Mouse (Mus musculus): Measurements from ENCODE around the gene Gclc.

Gene Gclc

DNA sequence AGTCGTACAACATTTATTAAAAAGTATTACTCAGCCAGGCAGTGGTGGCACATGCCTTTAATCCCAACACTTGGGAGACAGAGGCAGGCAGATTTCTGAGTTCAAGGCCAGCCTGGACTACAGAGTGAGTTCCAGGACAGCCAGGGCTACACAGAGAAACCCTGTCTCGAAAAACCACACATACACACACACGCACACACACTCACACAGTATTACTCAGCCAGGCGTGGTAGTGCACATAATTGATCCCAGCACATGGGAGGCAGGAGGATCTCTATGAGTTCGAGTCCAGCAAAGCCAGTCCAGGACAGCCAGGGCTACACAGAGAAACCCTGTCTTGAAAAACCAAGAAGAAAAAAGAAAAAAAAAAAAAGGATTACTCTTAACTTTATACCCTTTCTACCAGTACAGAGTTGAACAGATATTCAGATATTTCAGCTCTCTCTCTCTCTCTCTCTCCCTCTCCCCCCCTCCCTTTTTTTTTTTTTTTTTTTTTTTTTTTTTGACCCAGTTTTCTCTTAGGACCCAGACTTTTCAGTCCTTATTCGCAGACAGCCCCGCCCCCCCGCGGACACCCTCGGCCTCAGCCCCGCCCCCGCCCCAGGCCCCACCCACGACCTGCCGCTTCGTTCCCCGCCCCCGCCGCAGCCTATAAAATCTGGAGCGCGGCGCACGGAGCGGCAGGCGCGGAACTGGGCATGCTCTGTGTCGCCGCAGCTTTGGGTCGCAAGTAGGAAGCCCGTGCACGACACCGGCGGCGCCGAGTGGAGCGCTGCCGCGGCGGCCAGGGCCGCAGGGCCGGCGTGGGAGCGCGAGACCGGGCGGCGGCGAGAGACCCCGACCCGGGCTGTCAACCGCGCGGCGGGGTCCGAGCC is at the start of gene Gclc:
TSS of gene Gclc (plus strand) at position 683 of the 875 bp plus-strand sequence.
- DNase-seq (ENCODE audit: low read depth), result peak; percentile 91

DNA sequence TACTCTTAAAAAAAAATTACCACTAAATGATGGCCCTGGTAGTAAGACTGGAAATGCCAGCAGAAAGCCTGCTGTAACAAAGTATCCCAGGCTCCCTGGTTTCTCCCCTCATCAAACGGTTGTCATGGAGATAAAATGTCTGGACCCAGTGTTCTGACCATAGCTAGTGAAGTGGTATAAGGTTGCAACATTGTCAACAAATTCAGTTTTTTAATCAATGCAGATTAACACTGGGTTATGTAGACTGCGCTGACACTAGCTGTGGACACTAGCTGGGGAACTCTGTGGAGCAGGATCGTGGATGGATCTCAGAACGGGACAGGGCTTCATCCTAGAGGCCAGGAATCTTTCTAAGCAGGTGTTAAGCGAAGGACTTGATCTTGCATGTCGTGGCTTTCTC is 47.8 kb upstream of the Gclc start:
- no peak for DNase-seq (ENCODE audit: low read depth)

DNA sequence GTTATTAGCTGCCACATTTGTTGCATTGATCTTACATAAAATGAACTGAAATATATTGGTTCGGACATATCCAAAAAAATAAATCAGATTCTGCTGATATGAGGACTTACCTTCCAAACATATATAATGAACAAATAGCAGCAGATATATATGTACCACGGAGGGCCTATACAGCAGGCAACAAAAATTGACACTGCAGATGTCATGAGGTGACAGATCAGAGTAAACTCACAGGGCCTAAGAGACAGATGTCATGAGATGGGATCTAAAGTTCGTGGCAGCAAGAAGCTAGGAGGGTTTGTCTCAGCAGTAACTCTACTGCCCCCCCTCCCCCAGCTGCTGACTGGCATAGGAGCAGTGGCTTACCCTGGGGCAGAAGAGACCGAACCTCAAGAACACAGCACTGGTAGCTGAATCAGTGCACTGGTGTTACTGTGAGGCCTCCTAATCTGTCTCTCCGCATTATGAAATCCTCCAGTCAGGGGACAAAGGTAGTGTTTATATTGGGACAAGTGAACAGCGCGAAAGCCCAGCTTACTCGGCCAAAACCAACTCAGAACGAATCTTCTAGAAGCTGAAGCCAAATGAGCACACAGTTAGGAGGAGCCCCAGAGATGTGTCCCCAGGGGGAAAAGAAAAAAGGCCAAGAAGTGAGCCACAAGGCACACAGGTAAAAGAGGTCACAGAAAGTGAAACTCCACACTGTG is 46.7 kb upstream of the Gclc start:
- no peak for DNase-seq (ENCODE audit: low read depth)

DNA sequence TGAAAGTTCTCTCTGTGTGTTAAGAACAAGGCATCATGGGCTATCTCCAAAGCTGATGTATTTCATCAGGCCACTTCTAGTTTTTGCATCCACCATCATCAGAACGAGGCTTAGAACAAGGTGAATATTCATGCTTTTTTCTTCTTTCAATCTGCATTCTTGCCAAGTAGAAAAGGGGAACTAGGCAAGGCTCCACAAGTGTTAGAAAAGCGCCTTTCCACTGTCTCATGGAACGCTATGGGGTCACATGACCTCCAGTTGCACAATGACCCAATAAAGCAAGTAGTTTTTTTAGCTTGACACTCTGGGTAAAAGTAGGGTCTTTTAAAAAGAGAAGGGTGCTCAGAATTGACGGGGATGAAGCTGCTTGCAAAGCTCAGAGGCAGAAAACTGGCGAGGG is 45.4 kb upstream of the Gclc start:
- DNase-seq (ENCODE audit: low read depth), result no peak

DNA sequence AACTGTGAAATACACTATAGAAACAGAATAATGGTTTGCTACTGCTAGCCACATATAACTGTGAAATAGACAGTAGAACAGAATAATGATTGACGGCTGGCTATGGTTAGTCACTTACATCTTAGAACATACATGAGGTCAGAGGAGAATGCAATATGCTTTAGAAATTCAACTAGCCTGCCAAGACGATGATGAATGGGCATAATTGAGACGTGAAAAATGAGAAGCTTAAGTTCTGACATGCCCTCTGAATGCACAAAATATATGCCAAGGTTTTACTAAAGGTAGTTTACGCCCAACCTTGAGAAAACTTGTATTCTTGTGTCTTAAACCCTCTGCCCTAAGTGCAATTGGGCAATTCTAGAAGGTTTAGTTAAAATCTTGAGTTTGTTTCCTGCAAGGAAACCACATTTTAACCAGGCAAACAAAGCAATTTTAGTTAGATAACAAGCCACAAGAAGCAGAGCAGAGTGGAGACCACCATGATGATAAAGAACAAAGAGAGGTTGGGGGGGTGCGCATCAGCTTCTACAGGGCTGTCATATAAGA is 43.2 kb upstream of the Gclc start:
- DNase-seq (ENCODE audit: low read depth), result peak; percentile 28

DNA sequence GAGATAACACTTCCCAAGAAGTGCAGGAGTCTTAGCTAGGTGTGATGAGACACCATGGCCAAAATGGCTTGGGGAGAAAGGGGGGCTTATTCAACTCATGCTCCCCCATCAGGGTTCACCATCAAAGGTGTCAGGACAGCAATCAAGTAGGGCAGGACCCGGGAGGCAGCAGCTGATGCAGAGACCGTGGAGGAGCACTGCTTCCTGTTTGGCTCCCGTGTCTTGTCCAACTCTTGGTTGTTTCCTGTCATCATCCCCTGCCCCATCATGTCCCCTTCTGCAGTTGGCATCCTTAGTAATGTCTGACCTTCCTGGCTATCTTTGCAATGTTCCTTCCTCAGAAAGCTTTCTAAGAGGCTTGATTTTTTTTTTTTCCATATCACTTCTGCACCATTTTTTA is 41.5 kb upstream of the Gclc start:
- no peak for DNase-seq (ENCODE audit: low read depth)

DNA sequence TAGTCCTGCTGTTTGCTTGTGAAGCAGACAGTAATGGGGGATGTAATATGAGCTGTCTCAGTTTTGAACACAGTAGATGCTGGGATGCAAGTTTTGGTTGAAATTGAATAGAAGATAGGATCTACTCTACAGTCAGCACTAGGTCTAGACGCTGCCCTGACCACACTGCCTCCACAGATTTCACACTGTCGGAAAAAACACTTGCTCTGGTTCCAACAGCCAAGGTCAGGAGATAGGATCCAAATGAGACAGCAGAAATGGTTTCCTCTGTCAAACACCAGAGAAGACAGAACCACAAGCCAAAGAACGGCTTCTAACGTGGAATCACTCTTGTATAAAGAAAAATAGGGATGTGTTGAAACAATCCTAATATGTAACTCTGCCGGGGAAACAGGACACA is 41.0 kb upstream of the Gclc start:
- DNase-seq (ENCODE audit: low read depth), result no peak

DNA sequence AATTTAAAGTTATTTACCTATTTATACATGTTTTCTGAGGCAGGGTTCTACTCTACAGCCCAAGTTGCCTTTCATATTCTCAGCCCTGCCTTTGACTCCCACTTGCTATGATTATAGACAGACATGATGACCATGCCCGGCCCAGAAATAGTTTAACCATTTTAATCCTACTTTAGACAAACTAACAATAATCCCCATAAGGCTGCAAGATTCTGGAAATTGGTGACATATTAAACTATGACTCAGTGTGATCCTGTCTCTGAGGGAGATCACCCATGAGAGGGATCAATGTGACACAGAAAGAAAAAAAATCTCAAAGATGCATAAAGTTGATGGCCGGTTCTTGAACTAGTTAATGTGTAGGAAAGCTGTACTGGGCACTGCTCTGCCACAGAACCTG is 39.1 kb upstream of the Gclc start:
- no peak for DNase-seq (ENCODE audit: low read depth)

DNA sequence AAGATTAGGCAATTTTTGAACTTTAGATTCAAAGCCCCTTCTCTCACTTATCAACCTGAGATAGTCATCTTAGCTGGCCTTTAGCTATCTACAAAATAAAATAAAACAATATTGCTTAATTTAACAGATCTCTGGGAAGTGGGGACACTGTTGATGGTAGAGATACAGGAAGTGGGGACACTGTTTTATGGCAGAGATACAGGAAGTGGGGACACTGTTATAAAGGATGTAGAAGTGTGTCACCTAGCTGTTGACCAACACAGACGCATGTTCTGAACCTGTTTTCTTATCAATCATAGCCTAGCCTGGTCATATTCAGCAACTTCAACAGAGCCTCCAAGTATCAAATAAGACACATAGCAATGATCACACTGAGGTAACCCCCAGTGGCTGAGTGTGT is 38.3 kb upstream of the Gclc start:
- DNase-seq (ENCODE audit: low read depth), result no peak

DNA sequence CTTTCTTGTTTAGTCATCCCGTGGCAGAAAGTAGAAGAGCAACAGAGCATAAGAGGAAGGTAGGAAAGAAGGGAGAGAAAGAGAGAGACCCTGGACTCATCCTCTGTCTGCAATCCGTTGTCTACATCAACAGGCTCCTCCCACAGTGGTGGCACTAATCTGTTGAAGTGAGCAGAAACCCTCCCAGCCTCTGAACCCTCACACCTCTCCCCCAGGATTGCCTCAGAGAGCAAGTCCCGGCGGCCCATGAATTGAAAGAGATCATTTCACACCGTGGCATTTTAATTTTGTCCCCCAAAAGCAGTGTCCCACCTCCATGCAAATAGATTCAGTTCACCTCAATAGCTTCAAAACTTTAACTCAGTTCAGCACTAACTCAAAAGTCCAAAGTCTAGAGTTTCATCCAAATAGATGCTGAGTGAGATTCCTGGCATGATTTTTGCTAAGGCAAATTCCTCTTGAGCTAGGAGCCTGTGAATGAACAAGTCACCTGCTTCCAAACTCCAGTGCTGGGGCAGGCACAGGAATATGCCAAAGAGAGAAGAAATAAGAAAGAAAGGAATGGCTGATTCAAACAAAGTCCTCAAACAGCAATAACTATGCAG is 36.4 kb upstream of the Gclc start:
- DNase-seq (ENCODE audit: low read depth), result no peak

DNA sequence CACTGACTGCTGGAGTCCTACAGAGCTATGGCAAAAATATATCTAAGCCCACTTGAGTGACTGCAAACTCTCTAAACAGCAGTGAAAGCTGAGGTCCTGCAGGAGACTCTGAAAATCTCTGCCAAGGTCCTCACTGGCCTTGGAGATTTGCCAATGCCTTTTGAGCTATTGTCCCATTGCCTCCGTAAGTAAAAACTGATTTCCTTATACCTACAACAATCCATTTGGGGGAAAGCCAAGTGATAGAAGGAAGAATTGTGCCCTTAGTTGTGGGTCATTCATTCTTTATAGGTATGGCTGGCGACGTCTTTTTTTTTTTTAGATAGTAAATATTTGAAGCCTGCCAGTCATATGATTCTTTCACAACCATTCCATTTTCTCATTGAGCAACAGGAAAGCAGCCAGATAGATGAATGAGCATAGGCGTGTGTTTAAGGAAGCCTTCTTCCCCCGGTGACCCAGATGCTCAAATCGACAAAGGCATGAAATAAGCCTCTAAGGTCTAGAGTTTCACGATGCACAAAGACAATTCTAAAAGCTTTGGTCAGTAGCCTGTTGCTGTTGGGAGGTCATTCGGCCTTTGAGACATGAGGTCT is 35.4 kb upstream of the Gclc start:
- no peak for DNase-seq (ENCODE audit: low read depth)

DNA sequence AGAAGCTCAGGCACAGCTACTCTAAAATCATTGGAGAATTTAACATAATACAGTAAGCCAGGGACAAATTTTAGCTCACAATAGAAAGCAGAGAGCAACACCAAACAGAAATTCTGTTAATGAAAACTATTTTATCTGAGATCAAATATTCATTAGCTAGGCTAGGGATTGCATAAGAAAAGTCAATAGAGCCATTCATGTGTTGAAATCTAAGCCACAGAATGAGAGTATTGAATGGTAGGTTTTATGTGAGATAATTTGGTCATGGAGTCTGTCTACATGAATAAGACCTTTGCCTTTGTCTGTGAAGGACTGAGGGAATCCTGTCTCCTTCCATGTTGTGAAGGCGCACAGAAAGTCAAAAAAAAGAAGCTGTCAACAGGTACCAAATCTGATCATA is 34.7 kb upstream of the Gclc start:
- no peak for DNase-seq (ENCODE audit: low read depth)

DNA sequence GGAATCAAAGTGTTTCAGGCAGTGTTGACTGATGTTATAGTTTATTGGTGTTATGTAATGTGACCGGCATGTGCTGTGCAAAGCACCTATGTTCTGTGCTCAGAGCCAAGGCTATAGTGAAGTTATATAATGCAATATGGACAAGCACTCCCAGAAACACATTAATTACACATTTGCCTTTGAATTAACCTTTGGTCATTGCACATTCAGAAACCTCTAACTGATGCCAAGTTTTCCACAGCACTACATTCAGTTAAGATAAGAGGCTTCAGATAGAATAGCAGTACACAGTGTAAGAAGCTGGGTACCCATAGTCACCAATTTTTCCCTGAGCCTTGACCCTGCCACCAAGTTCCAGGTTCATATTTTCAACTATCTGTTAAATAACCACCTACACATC is 32.0 kb upstream of the Gclc start:
- DNase-seq (ENCODE audit: low read depth), result no peak

DNA sequence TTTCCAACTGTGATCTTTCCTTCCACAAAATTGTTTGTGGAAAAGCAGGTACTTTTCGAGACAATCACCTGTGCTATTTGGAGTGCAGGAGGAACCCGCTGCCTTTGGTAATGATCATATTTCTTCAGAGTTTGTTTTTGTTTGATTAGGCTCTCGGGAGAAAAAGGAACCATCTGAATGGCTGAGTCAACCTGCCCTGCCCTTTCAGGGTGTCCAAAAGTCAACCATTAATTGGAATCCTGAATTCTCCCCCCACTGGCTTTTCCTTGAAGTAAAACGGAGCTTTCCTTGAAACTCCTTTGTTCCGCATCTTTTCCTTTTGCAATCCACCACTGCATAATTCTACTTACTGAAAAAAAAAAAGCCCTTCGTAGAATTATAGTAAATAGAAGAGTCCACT is 30.1 kb upstream of the Gclc start:
- no peak for DNase-seq (ENCODE audit: low read depth)

DNA sequence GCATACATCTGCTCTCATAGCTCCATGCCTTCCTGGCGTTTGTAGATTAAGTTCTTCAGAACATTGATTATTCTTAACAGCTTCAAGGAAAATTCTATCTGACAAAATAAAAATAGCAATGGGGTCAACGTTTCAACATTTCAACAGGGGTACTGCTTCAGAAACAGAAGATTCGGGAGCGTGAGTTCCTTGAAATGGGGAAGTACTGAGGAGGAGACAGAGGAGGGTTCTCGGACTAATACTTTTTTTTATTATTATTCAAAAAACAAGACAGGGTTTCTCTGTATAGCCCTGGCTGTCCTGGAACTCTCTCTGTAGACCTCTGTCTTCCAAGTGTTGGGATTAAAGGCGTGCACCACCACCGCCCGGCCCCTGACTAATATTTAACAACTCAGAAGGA is 28.9 kb upstream of the Gclc start:
- DNase-seq (ENCODE audit: low read depth), result no peak

DNA sequence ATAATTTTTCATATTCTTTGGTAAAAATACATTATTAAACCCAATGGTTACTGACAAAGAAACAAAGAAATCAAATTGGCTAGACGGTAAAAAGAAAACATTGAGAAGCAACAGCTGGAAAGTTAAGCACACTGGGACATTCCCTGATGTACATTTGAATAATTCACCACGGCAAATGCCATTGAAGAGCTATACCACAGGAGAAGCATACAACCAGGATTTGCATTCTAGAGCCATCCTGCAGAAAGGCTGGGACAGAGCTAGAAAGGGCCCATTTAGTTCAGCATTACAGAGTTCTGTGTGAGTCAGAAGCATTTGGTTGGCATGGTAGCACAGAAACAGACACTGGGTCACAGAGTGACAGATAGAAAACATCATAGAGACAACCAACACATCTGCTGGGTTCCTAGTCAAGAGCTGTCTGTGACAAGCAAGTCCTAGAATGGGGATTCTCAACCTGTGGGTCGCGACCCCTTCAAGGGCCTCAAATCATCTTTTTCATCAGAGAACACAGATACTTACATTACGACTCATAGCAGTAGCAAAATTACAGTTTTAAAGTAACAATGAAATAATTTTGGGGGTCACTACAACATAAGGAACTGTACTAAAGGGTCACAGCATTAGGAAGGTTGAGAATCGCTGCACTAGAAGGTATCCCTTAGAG is 28.2 kb upstream of the Gclc start:
- no peak for DNase-seq (ENCODE audit: low read depth)

DNA sequence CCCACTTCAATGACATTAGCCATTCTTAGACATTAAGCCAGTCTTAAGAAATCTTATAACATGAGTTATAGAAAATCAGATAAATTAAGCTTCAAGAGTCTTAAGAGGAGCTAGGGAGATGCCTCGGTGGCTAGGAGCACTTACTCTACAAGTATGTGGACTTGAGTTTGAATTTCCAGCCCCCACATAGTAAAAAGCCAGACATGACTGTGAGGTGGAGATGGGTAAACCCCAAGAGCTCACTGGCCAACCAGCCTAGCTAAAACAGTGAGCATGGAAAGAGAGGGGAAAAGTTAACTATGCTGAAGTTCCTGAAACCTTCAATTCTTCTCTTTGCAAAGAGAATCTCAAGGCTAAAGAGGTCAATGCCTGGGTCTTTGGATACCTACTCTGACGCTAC is 27.3 kb upstream of the Gclc start:
- no peak for DNase-seq (ENCODE audit: low read depth)

DNA sequence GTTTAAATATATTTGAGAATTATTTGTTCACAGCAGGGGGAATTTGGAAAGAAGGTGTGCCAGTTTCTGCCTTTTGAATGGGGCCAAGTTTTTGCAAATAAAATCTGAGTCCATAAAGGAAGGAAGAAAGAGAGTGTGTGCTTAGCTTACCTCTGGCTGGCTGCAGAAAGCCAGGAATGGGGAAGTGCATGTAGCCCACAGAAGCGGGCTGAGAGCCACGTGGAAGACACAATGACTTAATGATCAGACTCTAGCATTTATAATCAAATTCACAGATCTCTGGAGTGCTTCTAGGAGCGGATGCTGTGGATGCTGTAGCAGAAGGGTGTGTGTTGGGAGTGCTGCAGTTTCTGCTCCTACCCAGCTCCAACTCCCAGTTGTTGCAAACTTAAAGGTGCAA is 22.3 kb upstream of the Gclc start:
- no peak for DNase-seq (ENCODE audit: low read depth)

DNA sequence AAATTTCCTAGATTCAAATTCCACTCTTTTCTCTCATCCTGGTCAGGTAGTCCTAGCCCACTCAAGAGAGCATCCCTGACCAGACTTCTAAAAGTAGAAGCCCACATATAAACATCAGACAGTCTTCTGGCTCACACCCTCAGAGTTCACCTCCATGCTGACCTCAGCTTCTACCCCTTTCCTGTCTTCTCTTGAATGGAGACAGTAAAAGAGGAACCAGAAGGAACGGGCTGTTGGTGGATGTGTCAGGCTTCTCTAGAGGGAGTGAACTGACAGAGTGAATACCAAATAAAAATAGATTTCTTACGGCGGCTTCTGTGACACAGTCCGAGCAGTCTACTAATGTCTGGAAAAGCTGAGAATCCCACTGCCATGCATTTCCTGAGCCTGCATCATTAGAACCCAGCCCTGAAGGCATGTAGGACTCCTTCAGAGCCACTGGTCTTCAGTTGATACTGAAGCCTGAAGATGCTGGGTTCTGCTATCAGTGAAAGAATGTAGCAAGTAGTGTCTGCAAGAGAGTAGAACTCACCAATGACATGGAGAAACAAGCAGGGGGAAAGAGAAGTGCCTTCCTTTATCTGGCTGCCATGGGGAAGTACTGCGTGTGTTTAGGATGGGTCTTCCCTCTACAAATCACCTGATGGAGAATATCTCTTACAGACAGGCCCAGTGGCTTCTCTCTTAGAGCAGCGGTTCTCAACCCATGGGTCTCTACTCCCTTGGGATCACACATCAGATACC is 16.9 kb upstream of the Gclc start:
- DNase-seq (ENCODE audit: low read depth), result no peak

DNA sequence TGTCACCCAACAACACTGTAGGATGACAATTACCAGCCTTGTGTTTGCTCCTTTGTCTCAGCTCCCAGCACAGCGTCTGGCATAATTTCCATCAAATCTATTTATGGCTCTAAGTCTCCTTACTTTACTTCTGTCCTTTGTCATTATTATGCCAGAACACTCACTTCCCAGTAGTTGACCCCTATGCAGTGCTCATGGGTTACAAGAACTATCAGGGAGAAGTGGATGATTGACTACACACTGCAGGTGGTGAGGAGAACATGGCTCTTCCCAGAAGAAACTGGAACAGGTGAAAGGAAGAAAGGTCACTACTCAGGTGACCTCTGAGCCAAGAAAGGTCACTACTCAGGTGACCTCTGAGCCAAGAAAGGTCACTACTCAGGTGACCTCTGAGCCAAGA is 12.9 kb upstream of the Gclc start:
- no peak for DNase-seq (ENCODE audit: low read depth)

DNA sequence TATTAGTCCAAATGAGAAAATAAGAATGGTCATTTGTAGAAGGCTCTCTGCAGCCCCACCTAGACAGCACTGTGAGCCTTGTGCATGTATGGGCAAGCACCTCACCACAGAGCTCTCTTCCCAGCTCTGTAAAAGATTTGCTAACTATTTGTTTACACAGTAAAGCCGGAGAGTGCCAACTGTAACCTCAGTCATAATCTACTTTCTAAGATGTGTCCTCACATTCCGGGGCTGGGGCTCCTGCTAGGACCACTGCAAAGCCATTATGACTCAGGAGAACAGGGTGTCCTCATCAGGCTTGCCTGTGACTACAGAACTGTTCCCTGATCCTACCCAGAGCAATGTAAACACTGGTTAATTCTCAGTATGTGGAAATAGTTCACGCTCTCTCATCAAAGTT is 9.5 kb upstream of the Gclc start:
- no peak for DNase-seq (ENCODE audit: low read depth)
